Mouse (Mus musculus) ovary, postnatal 14 days (tissue): ENCODE measurements around the gene Ank2.
A peak's percentile ranks its signal among the peaks of the same experiment; 100 is the strongest.

Source experiments
- DNase-seq: peaks from one replicate; pipeline ENCODE4 v3.0.0; 2022; ENCODE audit warnings: low spot score

Gene Ank2

GRCm38 (mm10) chr3:127293479-127293874, 205.7 kb downstream of the Ank2 start:
- DNase-seq = no peak

GRCm38 (mm10) chr3:127292864-127293478, 206.2 kb downstream of the Ank2 start:
- no peak for DNase-seq

GRCm38 (mm10) chr3:127282277-127282676, 216.9 kb downstream of the Ank2 start:
- DNase-seq = no peak

GRCm38 (mm10) chr3:127281390-127281789, 217.8 kb downstream of the Ank2 start:
- DNase-seq = no peak

GRCm38 (mm10) chr3:127280376-127280775, 218.8 kb downstream of the Ank2 start:
- no peak for DNase-seq

GRCm38 (mm10) chr3:127275953-127276352, 223.2 kb downstream of the Ank2 start:
- no peak for DNase-seq

- DNase-seq = no peak
Measured at GRCm38 (mm10) chr3:127272801-127273200, 226.3 kb downstream of the Ank2 start.

GRCm38 (mm10) chr3:127269616-127270015, 229.5 kb downstream of the Ank2 start:
- DNase-seq = no peak

GRCm38 (mm10) chr3:127267846-127268245, 231.3 kb downstream of the Ank2 start:
- no peak for DNase-seq

- no peak for DNase-seq
Measured at GRCm38 (mm10) chr3:127265732-127266131, 233.4 kb downstream of the Ank2 start.

GRCm38 (mm10) chr3:127265182-127265581, 234.0 kb downstream of the Ank2 start:
- DNase-seq = no peak

- DNase-seq = no peak
Measured at GRCm38 (mm10) chr3:127260786-127261166, 238.4 kb downstream of the Ank2 start.

GRCm38 (mm10) chr3:127260007-127260785, 239.0 kb downstream of the Ank2 start:
- no peak for DNase-seq

GRCm38 (mm10) chr3:127258466-127259075, 240.6 kb downstream of the Ank2 start:
- DNase-seq = no peak

GRCm38 (mm10) chr3:127257969-127258368, 241.2 kb downstream of the Ank2 start:
- no peak for DNase-seq

GRCm38 (mm10) chr3:127257279-127257925, 241.7 kb downstream of the Ank2 start:
- peak; percentile 33 for DNase-seq

GRCm38 (mm10) chr3:127256681-127257080, 242.5 kb downstream of the Ank2 start:
- no peak for DNase-seq

GRCm38 (mm10) chr3:127250930-127251329, 248.2 kb downstream of the Ank2 start:
- DNase-seq = no peak

- no peak for DNase-seq
Measured at GRCm38 (mm10) chr3:127248611-127249010, 250.5 kb downstream of the Ank2 start.

GRCm38 (mm10) chr3:127246989-127247708, 252.0 kb downstream of the Ank2 start:
- DNase-seq = no peak

GRCm38 (mm10) chr3:127243928-127244642, 255.1 kb downstream of the Ank2 start:
- no peak for DNase-seq
